Mouse (Mus musculus): ENCODE measurements around the gene Trpm3. TPM values are rescaled to one million over a fixed set of nuclear protein-coding genes. Genes with fewer than 3 reads are reported as not detected.

The Trpm3 gene
- polyA plus RNA-seq, 1 experiment from 2014 or later = 0.23 TPM

- Histone ChIP-seq H3K27me3 (replicated peaks; ENCODE audit: control insufficient read depth, insufficient read depth, low read length) (no peaks in the 10 kb centered on the region), H3K9ac (ENCODE audit: low read depth, low read length) (no peak overlapping the region), H3K36me3 (ENCODE audit: control insufficient read depth, insufficient read depth) (no peaks in the 10 kb centered on the region), H3K27ac (ENCODE audit: low read depth, low read length) (no peak overlapping the region), H3K9me3 (ENCODE audit: control insufficient read depth) (no peaks in the 10 kb centered on the region), H3K4me3 (ENCODE audit: low read depth, low read length) (no peak overlapping the region), H3K4me2 (replicated peaks; ENCODE audit: low read depth) (no peak overlapping the region), H3K4me1 (replicated peaks; ENCODE audit: control insufficient read depth, insufficient read depth, low read length) (no peaks in the 10 kb centered on the region)
- no peak for ATAC-seq
- no peak for TF ChIP-seq CTCF (IDR thresholded peaks at IDR 0.05; ENCODE audit: low read depth)
- 75% methylated on average over 8 of the region's 8 CpGs for WGBS
Measured at GRCm38 (mm10) chr19:22754498-22754897, 615.7 kb downstream of the Trpm3 start.

GRCm38 (mm10) chr19:22758496-22758895 lies 619.6 kb downstream of the Trpm3 start:
- TF ChIP-seq CTCF (IDR thresholded peaks at IDR 0.05; ENCODE audit: low read depth) = no peak
- no peak overlapping the region for H3K4me3 ChIP-seq (ENCODE audit: low read depth, low read length)
- H3K4me1 ChIP-seq (replicated peaks; ENCODE audit: control insufficient read depth, insufficient read depth, low read length) = no peaks in the 10 kb centered on the region
- H3K9me3 ChIP-seq (ENCODE audit: control insufficient read depth) = no peaks in the 10 kb centered on the region
- no peak for ATAC-seq
- no peaks in the 10 kb centered on the region for H3K27me3 ChIP-seq (replicated peaks; ENCODE audit: control insufficient read depth, insufficient read depth, low read length)
- 73% methylated on average over 2 of the region's 2 CpGs for WGBS
- no peak overlapping the region for H3K27ac ChIP-seq (ENCODE audit: low read depth, low read length)
- H3K4me2 ChIP-seq (replicated peaks; ENCODE audit: low read depth) = no peak overlapping the region
- H3K9ac ChIP-seq (ENCODE audit: low read depth, low read length) = no peak overlapping the region
- H3K36me3 ChIP-seq (ENCODE audit: control insufficient read depth, insufficient read depth) = no peaks in the 10 kb centered on the region

GRCm38 (mm10) chr19:22768242-22768641 lies 629.4 kb downstream of the Trpm3 start:
- no peaks in the 10 kb centered on the region for H3K27me3 ChIP-seq (replicated peaks; ENCODE audit: control insufficient read depth, insufficient read depth, low read length)
- H3K27ac ChIP-seq (ENCODE audit: low read depth, low read length) = no peak overlapping the region
- no peaks in the 10 kb centered on the region for H3K36me3 ChIP-seq (ENCODE audit: control insufficient read depth, insufficient read depth)
- 67% methylated on average over 3 of the region's 3 CpGs for WGBS
- ATAC-seq = no peak
- H3K4me1 ChIP-seq (replicated peaks; ENCODE audit: control insufficient read depth, insufficient read depth, low read length) = no peaks in the 10 kb centered on the region
- H3K9me3 ChIP-seq (ENCODE audit: control insufficient read depth) = no peaks in the 10 kb centered on the region
- no peak for TF ChIP-seq CTCF (IDR thresholded peaks at IDR 0.05; ENCODE audit: low read depth)
- H3K4me3 ChIP-seq (ENCODE audit: low read depth, low read length) = no peak overlapping the region
- no peak overlapping the region for H3K4me2 ChIP-seq (replicated peaks; ENCODE audit: low read depth)
- no peak overlapping the region for H3K9ac ChIP-seq (ENCODE audit: low read depth, low read length)

DNA sequence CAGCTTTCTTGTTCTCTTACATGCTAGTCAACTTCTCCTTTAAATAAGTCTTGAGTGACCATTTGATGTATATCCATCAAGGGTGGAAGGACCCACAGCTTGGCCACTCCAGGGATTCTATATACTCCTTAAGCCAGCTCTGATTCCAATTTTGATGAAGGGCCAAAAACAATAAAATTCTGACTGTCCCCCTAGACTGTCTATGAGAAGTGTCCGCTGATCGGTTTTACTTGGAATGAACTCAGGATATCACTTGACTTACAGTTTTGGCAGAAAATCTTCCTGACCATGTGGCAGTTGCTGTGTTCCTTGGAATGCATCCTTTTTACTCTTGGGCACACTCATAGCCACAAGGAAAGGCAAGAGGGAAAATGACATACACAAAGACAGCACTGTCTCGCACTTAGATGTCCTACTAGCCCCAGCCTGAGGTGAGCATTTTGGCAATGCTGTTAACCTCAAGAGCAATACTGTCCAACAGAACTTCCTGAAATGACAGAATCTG lies 636.4 kb downstream of the Trpm3 start:
- Histone ChIP-seq H3K9ac (ENCODE audit: low read depth, low read length) (no peak overlapping the region), H3K9me3 (ENCODE audit: control insufficient read depth) (no peaks in the 10 kb centered on the region), H3K27ac (ENCODE audit: low read depth, low read length) (no peak overlapping the region), H3K36me3 (ENCODE audit: control insufficient read depth, insufficient read depth) (no peaks in the 10 kb centered on the region), H3K4me1 (replicated peaks; ENCODE audit: control insufficient read depth, insufficient read depth, low read length) (no peaks in the 10 kb centered on the region), H3K27me3 (replicated peaks; ENCODE audit: control insufficient read depth, insufficient read depth, low read length) (no peaks in the 10 kb centered on the region), H3K4me3 (ENCODE audit: low read depth, low read length) (no peak overlapping the region), H3K4me2 (replicated peaks; ENCODE audit: low read depth) (no peak overlapping the region)
- 88% methylated on average over 3 of the region's 3 CpGs for WGBS
- ATAC-seq = no peak
- TF ChIP-seq CTCF (IDR thresholded peaks at IDR 0.05; ENCODE audit: low read depth) = no peak

DNA sequence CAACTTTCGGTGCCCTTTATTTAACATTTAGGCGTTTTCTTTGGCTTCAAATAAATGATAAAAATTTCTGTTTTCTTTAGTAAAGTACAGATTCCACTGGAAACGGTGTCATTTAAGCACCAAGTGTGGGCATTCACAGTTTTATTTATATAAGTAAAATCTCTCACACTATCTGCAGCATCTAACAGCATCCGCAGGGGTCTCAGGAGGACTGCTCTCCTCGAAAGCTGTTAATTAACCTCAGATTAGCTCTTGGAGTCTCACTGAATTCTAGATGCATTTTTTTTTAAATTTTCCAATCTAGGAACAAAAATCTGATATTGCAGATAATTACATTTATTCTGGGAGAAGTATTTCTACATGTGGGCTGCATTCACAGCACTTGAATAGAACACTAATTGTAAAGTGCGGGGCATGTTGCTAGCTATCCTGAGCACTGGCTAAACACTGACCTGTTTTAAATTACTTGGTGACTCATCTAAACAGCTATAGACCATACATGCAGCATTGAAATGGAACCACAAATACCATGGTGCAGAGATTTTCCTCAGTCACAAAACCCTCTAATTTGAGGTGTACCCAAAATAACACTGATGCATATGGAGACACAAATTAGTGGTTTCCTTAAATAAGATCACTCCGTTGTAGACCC lies 641.5 kb downstream of the Trpm3 start:
- ATAC-seq = no peak
- WGBS = 85% methylated on average over 7 of the region's 7 CpGs
- Histone ChIP-seq H3K9ac (ENCODE audit: low read depth, low read length) (no peak overlapping the region), H3K36me3 (ENCODE audit: control insufficient read depth, insufficient read depth) (no peaks in the 10 kb centered on the region), H3K4me1 (replicated peaks; ENCODE audit: control insufficient read depth, insufficient read depth, low read length) (no peaks in the 10 kb centered on the region), H3K9me3 (ENCODE audit: control insufficient read depth) (no peaks in the 10 kb centered on the region), H3K4me2 (replicated peaks; ENCODE audit: low read depth) (no peak overlapping the region), H3K27ac (ENCODE audit: low read depth, low read length) (no peak overlapping the region), H3K4me3 (ENCODE audit: low read depth, low read length) (no peak overlapping the region), H3K27me3 (replicated peaks; ENCODE audit: control insufficient read depth, insufficient read depth, low read length) (no peaks in the 10 kb centered on the region)
- no peak for TF ChIP-seq CTCF (IDR thresholded peaks at IDR 0.05; ENCODE audit: low read depth)

DNA sequence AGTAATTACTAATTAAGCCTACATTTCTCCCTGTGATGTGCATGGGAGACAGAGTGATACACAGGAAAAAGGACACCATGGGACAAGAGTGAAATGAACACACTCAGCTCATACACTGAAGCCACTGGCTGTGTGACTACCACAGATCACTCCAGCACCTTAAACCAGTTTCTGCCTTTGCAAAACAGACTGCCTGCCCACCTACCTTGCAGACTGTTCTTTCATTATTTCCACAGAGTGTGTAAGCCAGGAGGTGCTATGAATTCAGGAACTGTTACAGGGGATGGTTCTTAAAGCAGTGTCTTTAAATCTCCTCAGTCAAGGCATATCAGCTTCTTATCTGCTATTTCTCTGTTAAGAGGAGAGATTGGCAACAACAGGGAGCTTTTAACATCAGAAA lies 642.7 kb downstream of the Trpm3 start:
- no peak overlapping the region for H3K4me2 ChIP-seq (replicated peaks; ENCODE audit: low read depth)
- H3K9ac ChIP-seq (ENCODE audit: low read depth, low read length) = no peak overlapping the region
- H3K9me3 ChIP-seq (ENCODE audit: control insufficient read depth) = no peaks in the 10 kb centered on the region
- no peak overlapping the region for H3K27ac ChIP-seq (ENCODE audit: low read depth, low read length)
- TF ChIP-seq CTCF (IDR thresholded peaks at IDR 0.05; ENCODE audit: low read depth) = no peak
- no peaks in the 10 kb centered on the region for H3K27me3 ChIP-seq (replicated peaks; ENCODE audit: control insufficient read depth, insufficient read depth, low read length)
- no peak overlapping the region for H3K4me3 ChIP-seq (ENCODE audit: low read depth, low read length)
- ATAC-seq = no peak
- H3K4me1 ChIP-seq (replicated peaks; ENCODE audit: control insufficient read depth, insufficient read depth, low read length) = no peaks in the 10 kb centered on the region
- H3K36me3 ChIP-seq (ENCODE audit: control insufficient read depth, insufficient read depth) = no peaks in the 10 kb centered on the region
